Mouse (Mus musculus) hindbrain, embryonic 11.5 days (tissue): ENCODE data around the gene Shq1. TPM values are rescaled to one million over a fixed set of nuclear protein-coding genes. Genes with fewer than 3 reads are reported as not detected.

Experiments used
- ATAC-seq: fragments of 200-750 bp; cut with Nextera tagmentation; 2 replicates; pipeline ENCODE4 v1.8.0; 2017; ENCODE audit warnings: mild to moderate bottlenecking, moderate TSS enrichment, moderate library complexity; ENCODE audit not compliant: low FRiP score
- DNase-seq: peaks from one replicate; pipeline ENCODE4 v3.0.0-alpha.2; 2015; ENCODE audit warnings: low spot score
- H3K27ac ChIP-seq: fragments of 300-500 bp; sonication (generic); 2 replicates; pipeline ENCODE4 v1.5.1; 2014; ENCODE audit warnings: mild to moderate bottlenecking, low read depth, low read length
- H3K27me3 ChIP-seq: fragments of 300-500 bp; sonication (generic); 2 replicates; pipeline ENCODE4 v1.6.1; 2014; ENCODE audit warnings: mild to moderate bottlenecking, low read length, moderate library complexity, mixed read lengths; ENCODE audit not compliant: control insufficient read depth, insufficient read depth
- H3K36me3 ChIP-seq: fragments of 300-500 bp; sonication (generic); 2 replicates; pipeline ENCODE4 v1.6.1; 2014; ENCODE audit warnings: mild to moderate bottlenecking, low read length, moderate library complexity, mixed read lengths; ENCODE audit not compliant: control insufficient read depth, insufficient read depth
- H3K4me1 ChIP-seq: fragments of 300-500 bp; sonication (generic); replicated peaks from 2 replicates; pipeline ENCODE4 v1.6.1; 2014; ENCODE audit warnings: low read length, mixed read lengths; ENCODE audit not compliant: control insufficient read depth, insufficient read depth
- H3K4me2 ChIP-seq: fragments of 300-500 bp; sonication (generic); replicated peaks from 2 replicates; pipeline ENCODE4 v1.6.1; 2014; ENCODE audit warnings: mild to moderate bottlenecking, low read depth, low read length
- H3K4me3 ChIP-seq: fragments of 300-500 bp; sonication (generic); 2 replicates; pipeline ENCODE4 v1.5.1; 2014; ENCODE audit warnings: low read depth, low read length
- H3K9ac ChIP-seq: fragments of 300-500 bp; sonication (generic); 2 replicates; pipeline ENCODE4 v1.6.1; 2014; ENCODE audit warnings: low read depth, low read length
- H3K9me3 ChIP-seq: fragments of 300-500 bp; sonication (generic); 2 replicates; pipeline ENCODE4 v1.6.1; 2016; ENCODE audit warnings: low read length; ENCODE audit not compliant: control insufficient read depth
- WGBS: fragments of 180-500 bp; shearing (Covaris S2); extraction: QIAGEN DNeasy Blood & Tissue Kit; methylation state at CpG from one replicate; pipeline ENCODE4 v1.1.7; 2014; 5-methylcytosine and 5-hydroxymethylcytosine counted together
- polyA plus RNA-seq: library from polyadenylated mRNA; unstranded; fragments of >200 nt; fragmentation: Nextera tagmentation; extraction: Ambion mirVana; gene quantifications from 2 replicates; pipeline ENCODE4 v1.2.1, GENCODE M21; 2014

The Shq1 gene
- polyA plus RNA-seq, 1 experiment from 2014 or later = 17.1 TPM

GRCm38 (mm10) chr6:100622861-100623507 is 48.0 kb downstream of the Shq1 start:
- Histone ChIP-seq H3K9ac (no peak overlapping the region), H3K4me3 (no peak overlapping the region), H3K4me1 (no peaks in the 10 kb centered on the region), H3K27ac (no peak overlapping the region), H3K27me3 (no peaks in the 10 kb centered on the region), H3K36me3 (no peaks in the 10 kb centered on the region), H3K4me2 (no peak overlapping the region), H3K9me3 (no peaks in the 10 kb centered on the region)
- 73% methylated on average over 2 of the region's 2 CpGs for WGBS
- ATAC-seq (no peak), DNase-seq (no peak)

- DNase-seq (no peak), ATAC-seq (no peak)
- H3K4me2 ChIP-seq = no peak overlapping the region
- H3K4me3 ChIP-seq = no peak overlapping the region
- no peak overlapping the region for H3K9ac ChIP-seq
- H3K36me3 ChIP-seq = no peaks in the 10 kb centered on the region
- WGBS = 80% methylated on average over 3 of the region's 3 CpGs
- no peaks in the 10 kb centered on the region for H3K27me3 ChIP-seq
- no peaks in the 10 kb centered on the region for H3K4me1 ChIP-seq
- H3K27ac ChIP-seq = no peak overlapping the region
- H3K9me3 ChIP-seq = no peaks in the 10 kb centered on the region
These were observed 50.5 kb downstream of the Shq1 start for GRCm38 (mm10) chr6:100620411-100620810.

DNA sequence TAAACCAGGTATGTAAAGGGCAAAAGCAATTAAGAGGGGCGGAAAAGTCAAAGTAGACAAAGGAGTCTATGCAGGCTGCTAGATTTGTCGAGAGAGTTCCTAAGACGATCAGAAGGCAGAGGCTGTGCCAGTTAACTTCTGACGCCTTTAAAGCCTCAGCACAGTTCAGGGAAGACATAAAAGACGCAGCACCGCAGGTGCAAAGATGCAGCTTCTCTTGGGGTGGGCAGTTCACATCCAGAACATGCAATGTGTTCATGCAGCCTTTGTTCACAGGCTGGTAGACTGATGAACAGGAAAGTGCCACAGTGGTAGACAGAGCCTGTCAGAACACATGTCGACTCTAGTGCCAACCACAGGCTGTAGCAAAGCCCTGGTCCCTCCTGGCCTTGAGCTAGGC is 51.6 kb downstream of the Shq1 start:
- no peak for ATAC-seq
- DNase-seq = no peak
- no peaks in the 10 kb centered on the region for H3K9me3 ChIP-seq
- WGBS = 89% methylated on average over 7 of the region's 7 CpGs
- no peaks in the 10 kb centered on the region for H3K4me1 ChIP-seq
- H3K27ac ChIP-seq = no peak overlapping the region
- H3K4me3 ChIP-seq = no peak overlapping the region
- H3K9ac ChIP-seq = no peak overlapping the region
- H3K4me2 ChIP-seq = no peak overlapping the region
- H3K27me3 ChIP-seq = no peaks in the 10 kb centered on the region
- H3K36me3 ChIP-seq = no peaks in the 10 kb centered on the region

DNA sequence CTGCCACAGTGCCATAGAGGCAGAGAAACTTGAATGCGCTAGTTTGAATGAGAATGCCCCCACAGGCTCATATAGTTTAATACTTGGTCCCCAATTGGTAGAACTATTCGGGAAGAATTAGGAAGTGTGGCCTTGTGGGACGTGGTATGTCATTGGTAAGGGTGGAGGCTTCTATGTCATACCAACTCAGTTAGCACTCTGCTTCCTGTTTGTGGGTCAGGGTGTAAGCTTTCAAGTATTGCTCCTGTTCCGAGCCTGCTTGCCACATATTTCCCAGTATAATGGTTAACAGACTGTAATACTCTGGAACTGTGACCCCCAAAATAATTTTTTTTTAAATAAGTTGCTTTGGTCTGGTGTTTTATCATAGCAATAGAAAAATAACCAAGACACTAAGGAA is 54.8 kb downstream of the Shq1 start:
- ATAC-seq (no peak), DNase-seq (no peak)
- Histone ChIP-seq H3K36me3 (no peaks in the 10 kb centered on the region), H3K27me3 (no peaks in the 10 kb centered on the region), H3K4me1 (no peaks in the 10 kb centered on the region), H3K4me3 (no peak overlapping the region), H3K27ac (no peak overlapping the region), H3K9ac (no peak overlapping the region), H3K4me2 (no peak overlapping the region), H3K9me3 (no peaks in the 10 kb centered on the region)
- 96% methylated on average over 4 of the region's 4 CpGs for WGBS

DNA sequence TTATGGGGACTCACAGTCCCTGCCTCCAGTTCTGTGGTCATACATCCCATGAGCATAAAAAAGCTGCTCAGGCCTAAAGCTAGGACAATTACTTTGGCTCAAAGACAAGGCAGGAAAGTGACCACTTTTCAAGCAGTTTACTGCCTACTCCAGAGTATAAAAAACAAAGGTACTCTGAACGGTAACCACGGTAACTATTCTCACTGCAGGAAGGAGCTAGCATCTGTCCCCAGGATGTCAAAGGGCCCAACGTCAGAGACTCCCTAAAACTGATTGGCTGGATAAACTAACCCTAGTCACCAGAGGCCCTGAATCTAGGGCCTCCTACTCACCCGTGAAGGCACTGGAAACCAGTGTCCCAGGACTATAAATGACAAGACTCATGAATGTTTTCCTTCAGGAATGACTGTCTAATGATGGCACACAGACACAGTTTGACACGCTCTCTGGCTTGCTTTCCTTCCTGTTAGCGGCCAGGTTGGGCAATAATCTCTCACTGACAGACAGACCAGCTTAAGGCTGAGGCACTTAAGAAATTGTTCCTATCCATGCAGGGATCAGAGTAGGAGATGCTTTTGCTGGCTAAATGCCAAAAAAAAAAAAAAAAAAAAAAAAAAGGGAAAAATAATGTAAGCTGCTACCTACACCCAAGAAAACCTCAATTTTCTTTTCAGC is 57.2 kb downstream of the Shq1 start:
- Histone ChIP-seq H3K9ac (no peak overlapping the region), H3K4me2 (no peak overlapping the region), H3K36me3 (no peaks in the 10 kb centered on the region), H3K4me1 (no peaks in the 10 kb centered on the region), H3K27ac (no peak overlapping the region), H3K27me3 (no peaks in the 10 kb centered on the region), H3K9me3 (no peaks in the 10 kb centered on the region), H3K4me3 (no peak overlapping the region)
- 61% methylated on average over 6 of the region's 6 CpGs for WGBS
- no peak for ATAC-seq
- DNase-seq = no peak

- no peak overlapping the region for H3K4me2 ChIP-seq
- 89% methylated on average over 7 of the region's 7 CpGs for WGBS
- H3K4me1 ChIP-seq = no peaks in the 10 kb centered on the region
- no peak overlapping the region for H3K9ac ChIP-seq
- H3K27ac ChIP-seq = no peak overlapping the region
- H3K4me3 ChIP-seq = no peak overlapping the region
- no peak for ATAC-seq
- no peaks in the 10 kb centered on the region for H3K9me3 ChIP-seq
- no peaks in the 10 kb centered on the region for H3K27me3 ChIP-seq
- DNase-seq = no peak
- no peaks in the 10 kb centered on the region for H3K36me3 ChIP-seq
These were observed 59.9 kb downstream of the Shq1 start for GRCm38 (mm10) chr6:100610897-100611575.

- Histone ChIP-seq H3K9me3 (no peaks in the 10 kb centered on the region), H3K27me3 (no peaks in the 10 kb centered on the region), H3K4me3 (no peak overlapping the region), H3K27ac (no peak overlapping the region), H3K4me2 (no peak overlapping the region), H3K9ac (no peak overlapping the region), H3K4me1 (no peaks in the 10 kb centered on the region), H3K36me3 (no peaks in the 10 kb centered on the region)
- DNase-seq (no peak), ATAC-seq (no peak)
- WGBS = 75% methylated on average over 8 of the region's 8 CpGs
These were observed 60.8 kb downstream of the Shq1 start for GRCm38 (mm10) chr6:100610182-100610581.

DNA sequence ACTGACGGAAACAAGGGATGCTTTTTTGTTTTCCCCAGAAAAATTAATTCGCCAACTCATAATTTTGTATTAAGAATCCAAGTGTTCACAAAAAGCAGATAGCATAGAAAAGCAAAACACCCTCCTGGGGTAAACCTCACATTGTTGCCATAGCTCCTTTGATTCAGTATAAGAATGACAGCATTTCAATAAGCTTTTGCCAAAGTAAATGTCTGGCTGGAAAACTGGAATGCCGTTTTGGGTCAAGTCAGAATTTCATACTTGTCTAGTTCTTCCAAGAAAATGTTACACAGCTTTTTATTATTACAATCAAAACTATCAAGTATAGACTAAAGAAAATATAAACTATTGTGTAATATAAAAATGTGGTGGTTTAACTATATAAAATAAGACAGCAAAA is 61.7 kb downstream of the Shq1 start:
- no peaks in the 10 kb centered on the region for H3K27me3 ChIP-seq

DNA sequence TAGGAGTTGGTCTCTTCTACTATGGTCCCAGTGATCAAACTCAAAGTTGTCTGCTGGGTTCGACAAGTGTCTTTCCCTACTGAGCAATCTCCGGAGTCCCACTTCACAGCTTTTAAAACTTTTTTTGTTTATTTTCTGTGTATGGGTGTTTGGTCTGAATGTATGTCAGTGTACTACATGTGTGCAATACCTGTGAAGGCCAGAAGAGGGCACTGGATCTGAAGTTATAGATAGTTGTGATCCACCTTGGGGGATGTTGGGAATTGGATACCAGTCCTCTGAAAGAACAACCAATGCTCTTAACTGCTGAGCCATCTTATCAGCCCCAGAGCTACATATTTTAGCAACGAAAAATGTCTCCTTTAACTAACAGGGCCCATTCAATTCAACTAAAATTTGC is 62.5 kb downstream of the Shq1 start:
- Histone ChIP-seq H3K4me3 (no peak overlapping the region), H3K36me3 (no peaks in the 10 kb centered on the region), H3K9ac (no peak overlapping the region), H3K9me3 (no peaks in the 10 kb centered on the region), H3K4me2 (no peak overlapping the region), H3K27ac (no peak overlapping the region), H3K27me3 (no peaks in the 10 kb centered on the region), H3K4me1 (no peaks in the 10 kb centered on the region)
- ATAC-seq = no peak
- 92% methylated on average over 3 of the region's 3 CpGs for WGBS
- DNase-seq = peak; percentile 48

More for the DNA sequence above, 61.7 kb downstream of the Shq1 start:
- no peaks in the 10 kb centered on the region for H3K36me3 ChIP-seq
- H3K9me3 ChIP-seq = no peaks in the 10 kb centered on the region
- WGBS = 80% methylated on average over 3 of the region's 3 CpGs
- DNase-seq = no peak
- no peak overlapping the region for H3K4me2 ChIP-seq
- no peak for ATAC-seq
- no peak overlapping the region for H3K9ac ChIP-seq
- no peak overlapping the region for H3K27ac ChIP-seq
- no peak overlapping the region for H3K4me3 ChIP-seq
- H3K4me1 ChIP-seq = no peaks in the 10 kb centered on the region
